Mouse (Mus musculus) spleen, postnatal 14 days (tissue): ENCODE data around the gene Med8.

Source experiments
- DNase-seq, 2 experiments: peaks; one replicate each; pipeline ENCODE4 v3.0.0; 2021 to 2022; ENCODE audit warnings: low spot score in 2 of 2

Gene Med8

GRCm38 (mm10) chr4:118415779-118416178, 6.6 kb downstream of the Med8 start:
- no peak for DNase-seq

DNA sequence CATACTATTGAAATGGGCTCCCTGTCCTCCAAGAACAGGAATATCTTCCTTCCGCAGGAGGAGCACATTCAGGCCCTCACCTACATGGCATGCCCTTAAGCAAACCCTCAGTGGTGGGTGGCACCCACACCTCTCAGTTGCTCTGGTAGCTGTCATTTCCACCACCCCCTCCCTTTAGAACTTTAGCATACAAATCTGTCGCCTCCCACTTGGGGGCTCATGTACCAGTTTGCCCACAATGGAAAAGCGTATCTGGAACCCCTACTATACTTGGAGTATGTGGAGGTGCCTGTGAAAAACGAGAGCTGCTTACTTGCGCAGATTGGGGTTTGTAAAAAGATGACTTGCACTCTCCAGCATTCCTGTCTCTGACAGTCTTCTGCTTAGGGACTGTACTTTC, 7.2 kb downstream of the Med8 start:
- DNase-seq = no peak

- DNase-seq = no peak
Observed at GRCm38 (mm10) chr4:118417112-118417797, 8.1 kb downstream of the Med8 start.

- no peak for DNase-seq
Observed at GRCm38 (mm10) chr4:118421384-118421783, 12.2 kb downstream of the Med8 start.

DNA sequence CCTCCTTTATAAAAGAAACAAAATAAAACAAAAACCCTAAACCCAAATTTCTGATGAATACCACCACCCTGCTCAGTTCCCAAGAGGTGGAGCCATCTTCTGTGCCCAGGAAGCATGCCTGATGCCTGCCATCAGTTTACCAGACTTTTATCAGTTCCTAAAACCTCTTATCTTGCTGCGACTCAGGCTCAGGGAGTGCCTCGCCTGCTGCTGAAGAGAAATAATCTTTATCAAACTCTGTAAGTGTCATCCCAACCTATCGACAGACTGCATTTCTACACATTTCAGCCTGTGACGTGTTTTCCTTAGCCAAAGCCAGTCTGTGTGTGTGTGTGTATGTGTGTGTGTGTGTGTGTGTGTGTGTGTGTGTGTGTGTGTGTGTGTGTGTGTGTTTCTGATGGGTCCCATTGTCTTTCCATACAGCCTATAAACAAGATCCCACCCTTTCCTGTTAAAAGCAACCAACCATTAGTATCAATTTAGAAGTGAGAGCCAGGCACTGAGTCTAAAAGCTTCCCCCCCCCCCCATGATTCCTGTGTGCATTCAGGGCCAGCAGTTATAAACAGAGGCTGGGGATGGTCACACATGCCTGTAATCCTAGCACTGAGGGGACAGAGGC, 15.5 kb downstream of the Med8 start:
- no peak for DNase-seq

DNA sequence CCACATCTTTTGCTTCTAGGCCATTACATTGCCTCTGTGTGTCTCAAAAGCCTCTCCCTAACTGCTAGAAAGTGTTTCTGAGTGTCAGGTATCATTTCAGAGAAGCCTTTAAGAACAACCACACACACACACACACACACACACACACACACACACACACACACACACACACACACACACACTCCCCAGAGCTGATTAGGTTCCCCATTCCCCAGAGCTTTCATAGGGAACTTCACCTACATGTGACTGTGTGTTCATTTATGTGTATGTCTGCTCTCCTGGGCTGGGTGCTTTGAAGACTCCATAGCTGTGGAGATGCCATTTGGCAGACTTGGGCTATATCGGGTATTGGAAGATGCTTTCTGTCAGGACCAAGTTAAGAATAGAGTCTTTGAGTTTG, 16.2 kb downstream of the Med8 start:
- no peak for DNase-seq

DNA sequence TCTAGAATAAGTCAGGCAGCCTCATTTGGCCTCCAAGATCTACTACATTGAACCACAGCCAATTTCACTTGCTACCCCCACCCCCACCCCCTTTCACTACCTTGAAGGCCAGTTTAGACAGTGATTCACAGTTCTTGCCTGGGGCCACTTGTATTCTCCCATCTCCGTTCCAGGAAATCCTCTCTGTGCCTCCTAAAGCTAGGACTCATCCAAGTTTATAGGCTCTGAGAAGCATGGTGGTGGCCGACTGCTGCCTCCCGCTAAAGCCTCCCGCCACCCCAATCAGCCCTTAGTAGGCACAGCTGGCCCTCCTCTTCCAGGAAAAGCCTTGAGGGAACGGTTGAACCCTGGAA, 18.3 kb downstream of the Med8 start:
- no peak for DNase-seq

DNA sequence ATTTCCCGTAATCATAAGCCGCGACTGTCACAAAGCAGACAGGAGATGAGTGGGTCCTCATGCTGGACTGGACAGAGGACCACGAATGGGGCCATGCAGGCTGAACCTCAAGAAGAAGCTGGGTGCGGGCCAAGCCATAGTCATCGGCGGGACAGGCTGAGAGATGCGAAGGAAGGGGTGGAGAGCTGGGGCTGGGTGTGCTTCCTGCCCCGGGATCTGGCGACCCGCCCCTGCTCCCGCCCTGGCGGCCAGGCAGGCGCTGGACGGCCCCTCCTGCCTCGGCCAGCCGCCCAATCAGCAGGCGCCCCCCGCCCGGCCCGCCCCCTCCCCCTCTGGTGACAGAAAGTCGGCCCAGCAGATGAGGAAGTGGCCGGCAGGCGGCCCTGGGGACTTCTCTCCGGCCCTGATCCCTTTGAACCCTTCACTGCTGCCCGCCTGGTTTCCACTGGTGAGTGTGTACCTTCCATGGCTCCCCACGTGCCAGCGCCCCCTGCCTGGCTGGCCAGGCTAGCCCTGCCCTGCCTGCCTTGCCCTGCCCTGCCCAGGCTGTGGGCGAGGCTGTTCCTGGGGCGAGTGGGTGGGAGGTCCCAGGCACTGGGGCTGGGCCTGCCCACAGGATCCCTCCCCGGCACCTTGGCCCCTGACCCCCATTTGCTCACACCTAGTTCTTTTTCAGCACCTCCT, 18.8 kb downstream of the Med8 start, which contains the start of gene Elovl1:
TSS of gene Elovl1 (plus strand) at position 326 of the 684 bp plus-strand sequence.
- peak; percentile 77 to 78 for DNase-seq

- no peak for DNase-seq
Observed at GRCm38 (mm10) chr4:118428531-118429214, 19.5 kb downstream of the Med8 start.

GRCm38 (mm10) chr4:118429215-118429895, 20.2 kb downstream of the Med8 start:
- DNase-seq = no peak

DNA sequence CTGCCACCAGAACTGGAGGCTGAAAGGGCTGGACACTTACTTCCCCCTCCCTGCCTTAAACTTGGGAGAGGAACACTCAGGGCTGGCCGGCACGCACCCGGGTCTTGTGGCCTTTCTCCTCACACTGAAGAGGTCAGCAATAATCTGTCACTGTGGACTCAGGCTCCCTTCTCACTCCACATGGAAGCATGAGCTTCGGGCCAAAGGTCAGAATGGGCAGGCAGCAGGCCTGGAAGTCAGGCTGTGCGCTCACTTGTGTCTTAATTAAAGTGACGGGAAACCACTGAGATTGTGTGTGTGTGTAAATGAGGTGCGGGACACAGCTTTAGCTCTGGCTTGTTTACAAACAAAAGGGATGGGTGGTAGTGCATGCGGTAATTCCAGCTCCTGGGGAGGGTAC, 23.2 kb downstream of the Med8 start:
- DNase-seq = no peak

DNA sequence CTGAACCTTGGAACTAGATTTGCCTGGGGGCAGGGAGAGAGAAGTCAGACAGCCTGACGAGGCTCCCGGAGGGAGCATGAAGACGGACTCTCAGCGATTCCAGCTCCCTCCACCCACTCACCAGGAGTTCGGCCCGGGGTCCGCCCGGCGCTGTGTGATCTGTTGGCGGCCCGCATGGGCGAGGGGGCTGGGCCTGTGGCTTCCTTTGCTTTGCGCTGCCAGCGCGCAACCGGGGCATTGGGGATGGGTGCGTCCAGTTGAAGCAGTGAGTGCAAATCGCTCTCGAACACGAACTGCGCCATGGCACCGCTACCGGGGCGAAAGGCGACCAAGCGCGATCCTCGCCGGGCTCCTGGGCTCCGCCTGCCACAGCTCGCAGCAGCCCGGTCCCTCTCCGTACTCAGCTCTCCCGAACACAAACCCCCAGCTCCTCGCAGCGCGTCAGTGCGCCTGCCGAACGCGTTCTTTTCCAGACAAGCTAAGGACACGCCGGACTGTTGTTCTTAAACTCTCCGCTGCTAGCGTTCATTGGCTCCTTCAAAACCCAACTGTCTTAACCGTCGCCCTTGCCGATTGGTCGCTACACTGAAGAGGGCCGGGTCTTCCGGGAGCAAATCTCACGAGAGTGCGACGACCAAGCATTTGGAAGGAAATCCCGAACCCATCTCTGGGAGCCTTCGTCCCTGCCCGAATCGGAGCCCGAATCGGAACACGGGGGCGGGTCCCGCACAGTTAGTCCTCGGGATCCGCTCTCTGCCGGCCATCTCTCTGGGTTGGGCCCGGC, 27.9 kb downstream of the Med8 start, which contains the start of gene Cdc20:
TSS of gene Cdc20 (minus strand) at position 533 of the 784 bp plus-strand sequence.
- peak; percentile 77 to 79 for DNase-seq

DNA sequence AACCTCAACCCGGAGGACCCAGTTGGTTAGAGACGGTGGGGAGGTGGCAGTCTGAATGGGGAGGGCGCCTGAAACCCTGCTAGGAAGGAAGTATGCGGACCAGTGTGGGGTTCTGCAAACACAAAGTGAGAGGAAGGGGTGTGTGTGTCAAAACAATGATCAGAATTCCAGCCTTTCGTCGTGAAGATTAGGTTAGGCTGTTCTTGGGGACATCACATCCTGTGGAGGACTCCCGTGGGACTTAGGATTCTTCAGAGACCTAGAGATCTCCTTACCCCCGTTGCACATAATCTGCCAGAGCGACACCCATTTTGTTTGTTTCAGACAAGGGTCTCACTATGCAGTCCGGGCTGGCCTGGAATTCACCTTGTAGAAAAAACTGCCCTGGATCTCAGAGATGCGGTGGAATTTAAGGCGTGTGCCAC, 28.7 kb downstream of the Med8 start:
- DNase-seq = peak in 1 of 2 experiments; percentile 24

DNA sequence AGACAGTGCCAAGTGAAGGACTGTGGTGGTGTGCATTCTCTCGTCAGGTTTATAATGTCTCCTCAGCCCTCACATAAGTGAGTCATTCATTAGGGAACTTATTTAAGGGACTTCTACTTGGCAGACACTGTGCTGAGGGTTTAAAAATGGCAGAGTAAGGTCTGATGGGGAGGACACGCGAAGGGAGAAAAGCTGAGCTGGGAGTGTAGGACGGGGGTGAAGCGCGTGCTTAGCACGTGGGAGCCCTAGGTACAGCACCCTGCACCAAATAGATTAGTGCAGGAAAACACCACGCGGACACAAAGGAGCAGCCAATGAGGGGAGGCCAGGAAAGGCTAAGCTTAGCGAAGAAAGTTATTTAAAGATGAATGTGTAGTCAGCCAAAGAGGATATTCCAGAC, 36.0 kb downstream of the Med8 start:
- no peak for DNase-seq

DNA sequence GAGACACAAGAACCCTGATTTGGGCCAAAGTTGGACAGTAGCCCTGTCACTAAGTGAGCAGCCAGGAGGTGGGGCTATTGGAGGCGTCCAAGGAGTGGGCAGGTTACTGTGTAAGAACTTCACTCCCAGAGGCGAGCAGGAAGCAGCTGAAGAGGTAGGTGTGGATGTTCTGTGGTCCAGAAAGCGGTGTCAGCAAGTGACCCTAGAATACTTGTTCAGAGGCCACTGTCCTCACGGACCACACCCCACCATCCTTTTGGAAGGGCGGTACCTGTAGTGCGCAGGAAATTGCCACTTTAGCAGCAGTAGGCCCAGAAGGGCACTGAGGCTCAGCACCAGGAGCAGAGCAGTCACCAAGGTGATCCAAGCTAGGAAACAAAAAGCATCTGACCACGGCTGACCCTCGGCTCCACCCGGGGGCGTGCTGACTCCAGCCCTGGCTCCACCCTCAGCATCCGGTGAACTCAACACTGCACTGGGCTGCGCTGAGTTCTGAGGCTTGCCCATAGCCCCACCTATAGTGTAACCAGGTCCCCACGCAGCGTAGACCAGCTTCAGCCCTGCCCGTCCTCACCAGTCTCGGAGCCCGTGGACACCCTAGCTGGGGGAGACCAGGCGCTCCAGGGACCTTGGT, 36.8 kb downstream of the Med8 start:
- no peak for DNase-seq

- DNase-seq = no peak
Observed at GRCm38 (mm10) chr4:118446415-118447153, 37.4 kb downstream of the Med8 start.

- DNase-seq = no peak
Observed at GRCm38 (mm10) chr4:118457345-118457975, 48.3 kb downstream of the Med8 start, which contains the start of gene Mpl. TSS of gene Mpl (minus strand) at chr4:118457513.

DNA sequence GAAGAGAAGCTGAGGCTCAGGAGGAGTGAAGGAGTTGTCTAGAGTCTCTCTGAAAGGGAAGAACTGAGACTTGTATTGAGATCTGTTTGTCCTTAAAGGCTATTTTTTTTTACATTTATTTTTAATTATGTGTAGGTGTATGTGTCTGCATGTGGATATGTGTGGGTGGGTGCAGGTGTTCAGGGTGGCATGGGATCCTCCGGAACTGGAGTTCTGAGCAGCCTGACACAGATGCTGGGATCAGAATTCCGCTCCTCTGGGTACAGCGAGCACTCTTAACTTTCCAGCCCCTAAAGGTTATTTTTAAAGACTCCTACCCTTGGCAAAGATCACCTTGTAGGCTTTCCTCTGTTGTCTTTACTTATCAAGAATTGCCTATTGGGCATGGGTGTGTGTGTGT, 55.8 kb downstream of the Med8 start:
- no peak for DNase-seq
